In the genomic region with DNA sequence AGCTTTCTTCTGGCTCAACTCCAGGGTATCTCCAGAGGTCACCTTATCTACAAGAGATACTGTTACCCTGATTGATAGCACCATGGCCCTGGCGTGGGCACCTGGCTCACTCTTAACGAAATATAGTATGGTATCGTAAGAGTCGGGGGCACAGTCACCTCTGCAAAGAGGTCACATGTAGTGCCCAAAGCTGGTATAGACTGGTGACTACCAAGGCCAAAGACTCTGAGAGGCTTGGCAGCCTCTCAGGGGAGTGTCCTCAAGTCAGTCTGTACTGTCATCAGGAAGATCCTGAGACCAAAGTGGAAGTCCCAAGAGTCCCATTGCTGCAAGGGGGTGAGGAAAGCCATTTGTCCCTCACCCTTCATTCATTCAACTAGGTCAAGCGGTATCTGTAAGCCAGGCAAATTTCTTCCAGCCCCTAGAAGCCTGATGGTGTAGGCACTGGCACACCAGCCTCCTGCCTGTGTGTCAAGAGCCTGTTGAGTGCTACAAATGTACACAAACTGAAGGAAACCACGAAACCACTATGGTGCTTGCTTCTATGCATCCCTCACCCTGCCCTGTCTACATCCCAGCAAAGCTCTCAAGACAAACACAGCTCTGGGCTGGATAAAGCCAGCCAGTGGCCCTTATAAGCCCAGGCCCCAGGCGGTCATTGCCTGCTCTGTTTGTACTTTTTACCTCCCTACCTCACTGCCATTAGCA, we compare ENCODE assay signal across 19 mouse cellular contexts. TPM values are rescaled to one million over a fixed set of nuclear protein-coding genes. Genes with fewer than 3 reads are reported as not detected.
"Had no signal": no experiment of that assay in that cellular context is flagged by ENCODE, and none has a peak within 500 bp of the region (broad histone marks: within the 10 kb centered on the region; RNA-seq: fewer than 3 reads in every experiment).

No protein-coding gene starts in this region.

- H3K4me1 ChIP-seq: intestine, embryonic 15.5 days; kidney, embryonic 15.5 days; limb, embryonic 13.5 days; midbrain, embryonic 12.5 days; neural tube, embryonic 13.5 days had no signal

- DNase-seq: kidney, adult 2 months; kidney, postnatal 14 days; left cerebral cortex, postnatal 4 days; right cerebral cortex, adult 18-20 months; thymus, postnatal 4 days had no signal

- H3K4me3 ChIP-seq: intestine, embryonic 15.5 days; kidney, embryonic 15.5 days; limb, embryonic 13.5 days; midbrain, embryonic 12.5 days; neural tube, embryonic 13.5 days had no signal

- H3K9ac ChIP-seq: intestine, embryonic 15.5 days; kidney, embryonic 15.5 days; limb, embryonic 13.5 days; liver, embryonic 14.5 days; midbrain, embryonic 12.5 days; neural tube, embryonic 13.5 days had no signal

- H3K27ac ChIP-seq: intestine, embryonic 15.5 days; kidney, embryonic 15.5 days; limb, embryonic 13.5 days; liver, embryonic 14.5 days; midbrain, embryonic 12.5 days; neural tube, embryonic 13.5 days; stomach, postnatal 0 days had no signal

- H3K9me3 ChIP-seq: intestine, embryonic 15.5 days; kidney, embryonic 15.5 days; limb, embryonic 13.5 days; midbrain, embryonic 12.5 days; neural tube, embryonic 13.5 days had no signal

- H3K4me2 ChIP-seq: intestine, embryonic 15.5 days; kidney, embryonic 15.5 days; limb, embryonic 13.5 days; midbrain, embryonic 12.5 days; neural tube, embryonic 13.5 days had no signal

- ATAC-seq: intestine, embryonic 15.5 days; midbrain, embryonic 16.5 days had no signal

- H3K27me3 ChIP-seq: intestine, embryonic 15.5 days; kidney, embryonic 15.5 days; limb, embryonic 13.5 days; midbrain, embryonic 12.5 days; neural tube, embryonic 13.5 days had no signal

RNA-seq across cellular contexts. Expression of gene Gm10563, which starts 54.0 kb away (rescaled TPM):
- total RNA-seq: layer of hippocampus, adult 8-10 months; layer of hippocampus, postnatal 14 days; left cerebral cortex, adult 18-20 months; left cerebral cortex, postnatal 10 days; left cerebral cortex, postnatal 4 days; megakaryocyte-erythroid progenitor cell, adult 5-6 weeks had no signal
- polyA plus RNA-seq: intestine, embryonic 15.5 days; kidney, adult 2 months; kidney, embryonic 15.5 days; large intestine, adult 2 months; limb, embryonic 13.5 days; liver, embryonic 14.5 days; midbrain, embryonic 12.5 days; midbrain, embryonic 16.5 days; neural tube, embryonic 13.5 days; stomach, postnatal 0 days had no signal
